Mouse (Mus musculus): ENCODE results near the gene Hyal1.

- TF ChIP-seq CTCF (IDR thresholded peaks at IDR 0.05; ENCODE audit: borderline replicate concordance, extremely low read depth, insufficient read depth, insufficient read length) = no peak
- no peak for TF ChIP-seq POLR2A (IDR thresholded peaks at IDR 0.05; ENCODE audit: borderline replicate concordance, extremely low read depth, insufficient read depth, insufficient read length, poor library complexity, severe bottlenecking)
Observed at GRCm38 (mm10) chr9:107586504-107586903, 9.8 kb downstream of the Hyal1 start.
